19 mouse cellular contexts compared by ENCODE assay signal in the genomic region with DNA sequence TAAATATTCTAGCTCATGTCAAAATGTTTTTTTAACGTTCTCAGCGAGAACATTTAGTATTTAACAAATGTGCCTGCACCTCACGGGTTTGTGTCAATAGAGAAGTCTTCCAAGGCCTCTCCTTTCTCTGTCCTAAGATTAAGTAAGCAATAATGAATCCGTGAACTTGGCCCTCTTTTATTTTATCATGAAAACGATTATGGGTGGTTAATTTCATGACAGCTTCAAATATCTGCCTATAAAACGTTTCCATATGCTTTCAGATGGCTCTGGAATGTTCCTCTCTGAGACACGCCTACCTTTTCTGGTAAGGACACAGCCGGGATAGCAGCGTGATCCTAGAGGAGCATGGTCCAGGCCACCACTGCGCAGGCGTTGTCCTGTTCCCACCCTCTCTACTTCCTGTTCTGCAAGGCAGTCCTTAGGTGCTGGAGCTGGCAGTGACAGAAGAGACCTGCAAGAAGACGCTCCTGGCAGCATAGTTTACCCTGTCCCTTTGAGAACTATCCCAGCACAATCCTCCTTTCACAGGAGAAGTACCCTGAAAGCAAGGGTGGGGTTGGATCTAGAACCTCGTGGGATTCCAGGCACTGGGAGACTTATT.
DNase-seq lines count a peak whose midpoint lies in the region; ATAC-seq and TF ChIP-seq lines count a peak whose summit lies in the region.
"Had no signal": no experiment of that assay in that cellular context is flagged by ENCODE, and none has a peak within 500 bp of the region (broad histone marks: within the 10 kb centered on the region; RNA-seq: fewer than 3 reads in every experiment).

No protein-coding gene starts in this region.

- peak overlapping the region; percentile 39; the same call in 1 of the 2 replicates for H3K4me2 ChIP-seq in liver, embryonic 11.5 days
- H3K4me2 ChIP-seq in liver, postnatal 0 days (ENCODE audit: low read depth, low read length), result no peak overlapping the region
- H3K4me2 ChIP-seq in intestine, embryonic 15.5 days (replicated peaks), result no peak overlapping the region
- H3K4me2 ChIP-seq: embryonic facial prominence, embryonic 12.5 days; hindbrain, embryonic 14.5 days; midbrain, embryonic 13.5 days had no signal

- no peak for DNase-seq in heart, adult 2 months
- no peak for DNase-seq in heart, adult 9 months (ENCODE audit: low spot score in 2 of 2)
- no peak for DNase-seq in liver, embryonic 11.5 days (ENCODE audit: low spot score)
- no peak for DNase-seq in liver, postnatal 0 days
- peak; percentile 13 for DNase-seq in ES-CJ7 (ENCODE audit: low read depth, low spot score)
- DNase-seq in kidney, adult 8-10 months, result no peak
- no peak for DNase-seq in frontal cortex, postnatal 36 days (ENCODE audit: low spot score in 2 of 2)
- DNase-seq: cerebellum, postnatal 25 days; gastrocnemius, postnatal 36 days; kidney, adult 18-20 months; kidney, postnatal 36 days; spleen, adult 18-20 months had no signal

- intact Hi-C loops in heart, adult 2 months (cut with DNase I), result no loop called here

- H3K4me3 ChIP-seq in heart, adult 2 months, result no peak overlapping the region
- H3K4me3 ChIP-seq in liver, embryonic 11.5 days (ENCODE audit: low read depth, low read length), result no peak overlapping the region
- H3K4me3 ChIP-seq in liver, postnatal 0 days (ENCODE audit: low read depth, low read length), result no peak overlapping the region
- no peak overlapping the region for H3K4me3 ChIP-seq in intestine, embryonic 15.5 days (replicated peaks)
- H3K4me3 ChIP-seq: embryonic facial prominence, embryonic 12.5 days; midbrain, embryonic 13.5 days; myocyte had no signal

- TF ChIP-seq EP300 in heart, adult 2 months (IDR thresholded peaks at IDR 0.05; ENCODE audit: insufficient read depth, low read depth, low read length), result no peak
- TF ChIP-seq EP300 in liver, postnatal 0 days (IDR thresholded peaks at IDR 0.05; ENCODE audit: low read depth), result no peak

- H3K36me3 ChIP-seq in heart, adult 2 months (ENCODE audit: control insufficient read depth, insufficient read depth, low read length), result no peaks in the 10 kb centered on the region
- no peaks in the 10 kb centered on the region for H3K36me3 ChIP-seq in liver, embryonic 11.5 days (ENCODE audit: control insufficient read depth, insufficient read depth, low read length)
- no peaks in the 10 kb centered on the region for H3K36me3 ChIP-seq in liver, postnatal 0 days (replicated peaks; ENCODE audit: insufficient read depth, low read length)
- no peaks in the 10 kb centered on the region for H3K36me3 ChIP-seq in intestine, embryonic 15.5 days
- H3K36me3 ChIP-seq: embryonic facial prominence, embryonic 12.5 days; midbrain, embryonic 13.5 days had no signal

- ATAC-seq in liver, embryonic 11.5 days (replicated peaks; ENCODE audit: low FRiP score), result no peak
- no peak for ATAC-seq in liver, postnatal 0 days
- ATAC-seq in intestine, embryonic 15.5 days, result peak; percentile 60

- H3K9ac ChIP-seq in heart, adult 2 months (ENCODE audit: low read depth, low read length), result no peak overlapping the region
- no peak overlapping the region for H3K9ac ChIP-seq in liver, embryonic 11.5 days (ENCODE audit: low read depth, low read length)
- H3K9ac ChIP-seq in liver, postnatal 0 days (replicated peaks), result no peak overlapping the region
- no peak overlapping the region for H3K9ac ChIP-seq in intestine, embryonic 15.5 days
- H3K9ac ChIP-seq: embryonic facial prominence, embryonic 12.5 days; hindbrain, embryonic 14.5 days; liver, embryonic 14.5 days; midbrain, embryonic 13.5 days had no signal

- H3K27ac ChIP-seq in heart, adult 2 months, result peak overlapping the region; percentile 40
- no peak overlapping the region for H3K27ac ChIP-seq in liver, embryonic 11.5 days (ENCODE audit: low read depth, low read length)
- no peak overlapping the region for H3K27ac ChIP-seq in liver, postnatal 0 days (ENCODE audit: low read depth)
- H3K27ac ChIP-seq in intestine, embryonic 15.5 days, result 0 out of 2 replicates have a peak overlapping the region, but pooled peaks have one; percentile 7
- H3K27ac ChIP-seq: embryonic facial prominence, embryonic 12.5 days; hindbrain, embryonic 14.5 days; liver, embryonic 14.5 days; midbrain, embryonic 13.5 days had no signal

- no peak for TF ChIP-seq POLR2A in heart, adult 2 months (IDR thresholded peaks at IDR 0.05; ENCODE audit: insufficient read depth, low read depth, low read length)

- no peak for TF ChIP-seq CTCF in heart, adult 2 months (IDR thresholded peaks at IDR 0.05)
- TF ChIP-seq CTCF in liver, postnatal 0 days (IDR thresholded peaks at IDR 0.05; ENCODE audit: low read depth), result no peak

- no peaks in the 10 kb centered on the region for H3K27me3 ChIP-seq in heart, adult 2 months (ENCODE audit: control insufficient read depth, insufficient read depth, low read length)
- H3K27me3 ChIP-seq in liver, embryonic 11.5 days (replicated peaks; ENCODE audit: control insufficient read depth, insufficient read depth, low read length), result no peaks in the 10 kb centered on the region
- no peaks in the 10 kb centered on the region for H3K27me3 ChIP-seq in liver, postnatal 0 days (ENCODE audit: insufficient read depth, low read length)
- no peaks in the 10 kb centered on the region for H3K27me3 ChIP-seq in intestine, embryonic 15.5 days (replicated peaks)
- H3K27me3 ChIP-seq: CH12.LX; embryonic facial prominence, embryonic 12.5 days; midbrain, embryonic 13.5 days had no signal

- H3K4me1 ChIP-seq in heart, adult 2 months (ENCODE audit: control insufficient read depth, insufficient read depth, low read length), result peaks cover 8% of the 10 kb centered on the region
- H3K4me1 ChIP-seq in liver, embryonic 11.5 days (replicated peaks; ENCODE audit: control insufficient read depth, insufficient read depth, low read length), result peaks cover 7% of the 10 kb centered on the region; the same call in 1 of the 2 replicates
- H3K4me1 ChIP-seq in liver, postnatal 0 days (ENCODE audit: insufficient read depth), result 0 out of 2 replicates have a peak, but pooled peaks cover 4% of the 10 kb centered on the region
- H3K4me1 ChIP-seq in intestine, embryonic 15.5 days (replicated peaks), result peaks cover 22% of the 10 kb centered on the region

- H3K9me3 ChIP-seq in liver, embryonic 11.5 days (ENCODE audit: control insufficient read depth, low read length), result no peaks in the 10 kb centered on the region
- H3K9me3 ChIP-seq in liver, postnatal 0 days (ENCODE audit: low read length), result no peaks in the 10 kb centered on the region
- no peaks in the 10 kb centered on the region for H3K9me3 ChIP-seq in intestine, embryonic 15.5 days
- H3K9me3 ChIP-seq: embryonic facial prominence, embryonic 12.5 days; midbrain, embryonic 13.5 days had no signal

- H3K79me2 ChIP-seq in heart, adult 2 months (replicated peaks; ENCODE audit: control insufficient read depth, insufficient read depth, low read length), result no peaks in the 10 kb centered on the region

- WGBS in heart, adult 2 months, result 54% methylated on average over 13 of the region's 13 CpGs
- 61% methylated on average over 13 of the region's 13 CpGs for WGBS in liver, embryonic 11.5 days
- WGBS in liver, postnatal 0 days (ENCODE audit: insufficient replicate concordance), result 56% methylated on average over 13 of the region's 13 CpGs
- 49% methylated on average over 13 of the region's 13 CpGs for WGBS in intestine, embryonic 15.5 days

Comparison
In these comparisons a context has a peak if more than half of its experiments do, and no peak if none do; other contexts are left out.
1. H3K27ac ChIP-seq: peak in heart, adult 2 months (single experiment) and intestine, embryonic 15.5 days (single experiment); none in liver, embryonic 11.5 days (single experiment) and liver, postnatal 0 days (single experiment).